Mouse (Mus musculus): ENCODE data around the gene Rad51b.

DNA sequence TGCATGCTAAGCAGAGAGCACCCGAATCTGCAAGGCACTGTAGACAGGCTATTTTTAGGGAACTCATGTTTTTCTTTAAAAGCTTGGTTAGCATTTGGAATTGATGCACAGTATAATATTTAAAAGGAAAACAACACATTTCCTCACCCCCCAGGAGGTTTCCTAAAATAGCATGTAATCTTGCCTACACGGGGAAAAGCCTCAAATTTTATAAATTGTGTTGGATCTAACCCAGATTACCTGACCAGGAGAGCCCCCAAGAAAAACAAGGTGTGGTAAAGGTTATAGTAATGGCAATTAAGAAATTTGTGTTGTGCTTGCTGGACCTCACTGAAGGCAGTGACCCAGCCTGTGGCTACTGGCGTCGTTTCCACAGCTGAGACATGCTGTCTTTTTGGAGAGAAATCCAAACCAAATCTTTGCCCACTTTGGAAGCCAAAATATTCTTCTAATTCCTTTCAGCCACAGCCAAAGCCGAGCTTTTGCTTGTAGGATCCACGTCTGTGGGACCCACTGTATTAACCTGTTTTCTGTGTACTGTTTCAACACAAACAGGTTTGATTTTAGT lies 282.0 kb downstream of the Rad51b start:
- TF ChIP-seq CTCF (conservative IDR thresholded peaks at IDR 0.05 in 1 of 2, IDR thresholded peaks at IDR 0.05 in 1 of 2; ENCODE audit: low read depth in 2 of 2, low read length in 2 of 2): no peak
- no peak for TF ChIP-seq SMC3 (IDR thresholded peaks at IDR 0.05; ENCODE audit: low read depth, low read length)
- TF ChIP-seq CHD2 (IDR thresholded peaks at IDR 0.05; ENCODE audit: low read length): no peak
- TF ChIP-seq POLR2A (IDR thresholded peaks at IDR 0.05; ENCODE audit: low read depth, low read length): no peak
- no peak for TF ChIP-seq UBTF (IDR thresholded peaks at IDR 0.05; ENCODE audit: low read depth, low read length)
- no peak for TF ChIP-seq ZNF384 (IDR thresholded peaks at IDR 0.05; ENCODE audit: low read depth, low read length)
- no peak for TF ChIP-seq E2F4 (IDR thresholded peaks at IDR 0.05; ENCODE audit: insufficient replicate concordance, low read depth, low read length)
